Mouse (Mus musculus) liver, embryonic 16.5 days (tissue): ENCODE results near the gene Amfr. TPM values are rescaled to one million over a fixed set of nuclear protein-coding genes. Genes with fewer than 3 reads are reported as not detected.

Source experiments
- ATAC-seq: fragments of 200-750 bp; cut with Nextera tagmentation; 2 replicates; pipeline ENCODE4 v1.8.0; 2017; ENCODE audit warnings: low read depth, mild to moderate bottlenecking, moderate number of reproducible peaks, moderate library complexity
- H3K27ac ChIP-seq: fragments of 300-500 bp; sonication (generic); 2 replicates; pipeline ENCODE4 v1.5.1; 2014; ENCODE audit warnings: mild to moderate bottlenecking, low read length
- H3K27me3 ChIP-seq: fragments of 300-500 bp; sonication (generic); 2 replicates; pipeline ENCODE4 v1.6.1; 2014; ENCODE audit warnings: low read depth, low read length, mixed read lengths; ENCODE audit not compliant: control insufficient read depth, insufficient read depth
- H3K36me3 ChIP-seq: fragments of 300-500 bp; sonication (generic); 2 replicates; pipeline ENCODE4 v1.6.1; 2014; ENCODE audit warnings: mild to moderate bottlenecking; ENCODE audit not compliant: control insufficient read depth, insufficient read depth
- H3K4me1 ChIP-seq: fragments of 300-500 bp; sonication (generic); 2 replicates; pipeline ENCODE4 v1.6.1; 2014; ENCODE audit warnings: low read depth, low read length, mixed read lengths; ENCODE audit not compliant: control insufficient read depth
- H3K4me2 ChIP-seq: fragments of 300-500 bp; sonication (generic); 2 replicates; pipeline ENCODE4 v1.6.1; 2014; ENCODE audit warnings: low read depth, low read length, mixed read lengths
- H3K4me3 ChIP-seq: fragments of 300-500 bp; sonication (generic); 2 replicates; pipeline ENCODE4 v1.5.1; 2014; ENCODE audit warnings: low read depth, mild to moderate bottlenecking, low read length
- H3K9ac ChIP-seq: fragments of 300-500 bp; sonication (generic); 2 replicates; pipeline ENCODE4 v1.6.1; 2014; ENCODE audit warnings: low read depth, low read length
- H3K9me3 ChIP-seq: fragments of 300-500 bp; sonication (generic); replicated peaks from 2 replicates; pipeline ENCODE4 v1.6.1; 2016; ENCODE audit warnings: low read length; ENCODE audit not compliant: control insufficient read depth
- WGBS: fragments of 180-500 bp; shearing (Covaris S2); extraction: QIAGEN DNeasy Blood & Tissue Kit; methylation state at CpG from one replicate; pipeline ENCODE4 v1.1.7; 2014; ENCODE audit not compliant: insufficient replicate concordance; 5-methylcytosine and 5-hydroxymethylcytosine counted together
- polyA plus RNA-seq: library from polyadenylated mRNA; unstranded; fragments of >200 nt; fragmentation: Nextera tagmentation; extraction: Ambion mirVana; gene quantifications from 2 replicates; pipeline ENCODE4 v1.2.1, GENCODE M21; 2015

The Amfr gene
- polyA plus RNA-seq, 1 experiment from 2014 or later: 38.6 TPM

GRCm38 (mm10) chr8:93998961-93999360 is 13.7 kb downstream of the Amfr start:
- Histone ChIP-seq H3K27me3 (no peaks in the 10 kb centered on the region), H3K4me1 (no peaks in the 10 kb centered on the region), H3K27ac (no peak overlapping the region), H3K36me3 (peaks cover 41% of the 10 kb centered on the region), H3K9ac (no peak overlapping the region), H3K9me3 (no peaks in the 10 kb centered on the region), H3K4me3 (no peak overlapping the region), H3K4me2 (no peak overlapping the region)
- 81% methylated on average over 2 of the region's 2 CpGs for WGBS
- no peak for ATAC-seq

DNA sequence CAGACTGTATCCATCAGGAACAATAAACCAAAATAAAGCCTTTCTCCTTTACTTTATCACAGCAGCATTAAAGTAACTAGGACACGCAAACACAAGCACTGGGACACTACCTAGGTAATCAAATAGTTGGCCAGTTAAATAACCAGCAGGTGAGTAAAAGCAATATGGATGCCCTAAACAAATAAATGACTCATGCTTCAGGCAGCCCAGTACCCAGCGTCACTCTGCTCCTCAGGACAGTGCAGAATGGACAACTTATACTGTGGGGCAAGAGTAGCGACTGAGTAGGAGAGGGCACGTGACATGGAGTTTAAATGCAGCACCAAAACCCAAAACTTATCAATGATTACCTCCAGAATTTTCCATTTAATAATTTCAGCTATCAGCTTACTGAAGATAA is 22.9 kb downstream of the Amfr start:
- Histone ChIP-seq H3K9me3 (no peaks in the 10 kb centered on the region), H3K36me3 (peaks cover 31% of the 10 kb centered on the region), H3K4me3 (no peak overlapping the region), H3K27ac (no peak overlapping the region), H3K4me1 (no peaks in the 10 kb centered on the region), H3K4me2 (no peak overlapping the region), H3K27me3 (no peaks in the 10 kb centered on the region), H3K9ac (no peak overlapping the region)
- WGBS: 87% methylated on average over 4 of the region's 4 CpGs
- ATAC-seq: 0 out of 2 replicates have a peak, but pooled peaks have one; percentile 43

DNA sequence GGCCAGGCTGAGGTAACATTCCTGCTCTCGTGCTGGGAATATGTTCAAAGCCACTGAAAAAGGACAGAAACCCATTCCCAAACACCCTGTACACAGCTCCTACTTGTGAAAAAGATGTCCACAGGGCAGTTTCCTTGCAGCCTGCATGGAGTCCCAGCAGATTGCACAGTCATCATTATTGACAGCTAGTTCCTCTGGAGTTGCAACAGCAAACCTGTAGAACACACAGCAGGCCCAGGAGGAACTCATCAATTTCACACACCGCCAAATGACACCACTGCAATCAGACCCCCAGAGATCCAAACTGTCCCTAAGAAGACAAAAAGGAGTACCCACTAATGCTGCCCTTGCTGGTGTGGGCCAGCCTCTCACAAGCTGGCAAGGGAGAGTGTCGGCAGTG is 27.9 kb downstream of the Amfr start:
- Histone ChIP-seq H3K4me2 (no peak overlapping the region), H3K9ac (no peak overlapping the region), H3K27ac (no peak overlapping the region), H3K9me3 (no peaks in the 10 kb centered on the region), H3K36me3 (peaks cover 64% of the 10 kb centered on the region), H3K4me1 (no peaks in the 10 kb centered on the region), H3K27me3 (no peaks in the 10 kb centered on the region), H3K4me3 (no peak overlapping the region)
- 81% methylated on average over 3 of the region's 3 CpGs for WGBS
- no peak for ATAC-seq

DNA sequence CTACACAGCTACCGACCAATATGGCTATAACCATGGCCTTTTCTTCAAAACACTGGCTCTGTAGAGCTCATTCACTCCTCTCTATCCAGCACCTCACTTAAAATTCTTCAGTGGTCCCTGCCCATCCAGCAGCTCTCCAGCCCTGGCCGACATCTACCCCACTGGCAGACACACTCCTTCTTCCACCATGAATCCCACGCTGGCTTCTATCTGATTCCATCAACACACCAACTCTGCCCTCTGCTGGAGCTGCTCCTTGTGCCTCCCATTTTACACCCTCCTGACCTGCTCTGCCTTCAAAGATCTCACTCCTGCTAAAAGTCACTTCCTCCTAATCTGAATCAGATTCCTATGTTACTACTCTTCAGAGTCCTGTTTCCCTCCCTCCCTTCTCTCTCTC is 28.8 kb downstream of the Amfr start:
- no peaks in the 10 kb centered on the region for H3K4me1 ChIP-seq
- no peak overlapping the region for H3K4me3 ChIP-seq
- H3K4me2 ChIP-seq: no peak overlapping the region
- WGBS: 83% methylated on average over 3 of the region's 3 CpGs
- peaks cover 69% of the 10 kb centered on the region for H3K36me3 ChIP-seq
- no peaks in the 10 kb centered on the region for H3K27me3 ChIP-seq
- no peak for ATAC-seq
- H3K27ac ChIP-seq: no peak overlapping the region
- H3K9ac ChIP-seq: no peak overlapping the region
- no peaks in the 10 kb centered on the region for H3K9me3 ChIP-seq

GRCm38 (mm10) chr8:93981679-93982215 is 30.9 kb downstream of the Amfr start:
- Histone ChIP-seq H3K27me3 (no peaks in the 10 kb centered on the region), H3K4me3 (no peak overlapping the region), H3K4me1 (no peaks in the 10 kb centered on the region), H3K9ac (no peak overlapping the region), H3K9me3 (no peaks in the 10 kb centered on the region), H3K27ac (no peak overlapping the region), H3K4me2 (no peak overlapping the region), H3K36me3 (peaks cover 76% of the 10 kb centered on the region)
- 91% methylated on average over 5 of the region's 5 CpGs for WGBS
- ATAC-seq: no peak

DNA sequence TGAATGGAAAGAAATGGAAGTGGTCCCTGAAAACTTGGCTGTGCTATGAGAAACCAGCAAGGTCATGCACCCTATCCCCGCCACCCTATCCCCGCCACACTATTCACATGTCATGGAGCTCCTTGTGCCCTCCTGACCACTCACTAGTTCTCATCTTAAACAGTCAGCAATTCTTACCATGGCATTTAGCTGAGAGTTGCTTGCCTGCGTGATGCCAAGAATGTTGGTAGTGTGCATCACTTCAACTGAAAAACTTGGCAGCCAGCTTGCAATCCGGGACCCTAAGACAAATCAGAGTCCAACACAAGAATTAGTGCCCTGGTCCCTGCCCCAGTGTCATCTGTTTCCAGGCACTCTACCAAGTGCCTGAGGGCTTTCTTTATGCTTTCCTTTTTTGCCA is 32.5 kb downstream of the Amfr start:
- no peak for ATAC-seq
- WGBS: 85% methylated on average over 4 of the region's 4 CpGs

GRCm38 (mm10) chr8:93976446-93977211 is 36.0 kb downstream of the Amfr start:
- H3K36me3 ChIP-seq: peaks cover 82% of the 10 kb centered on the region
- no peak for ATAC-seq
- WGBS: 82% methylated on average over 6 of the region's 6 CpGs

More for the DNA sequence above, 32.5 kb downstream of the Amfr start:
- H3K4me1 ChIP-seq: no peaks in the 10 kb centered on the region; the same call in 1 of the 2 replicates
- no peaks in the 10 kb centered on the region for H3K27me3 ChIP-seq
- H3K4me3 ChIP-seq: no peak overlapping the region
- H3K9ac ChIP-seq: no peak overlapping the region
- no peaks in the 10 kb centered on the region for H3K9me3 ChIP-seq
- no peak overlapping the region for H3K27ac ChIP-seq
- no peak overlapping the region for H3K4me2 ChIP-seq
- H3K36me3 ChIP-seq: peaks cover 81% of the 10 kb centered on the region

DNA sequence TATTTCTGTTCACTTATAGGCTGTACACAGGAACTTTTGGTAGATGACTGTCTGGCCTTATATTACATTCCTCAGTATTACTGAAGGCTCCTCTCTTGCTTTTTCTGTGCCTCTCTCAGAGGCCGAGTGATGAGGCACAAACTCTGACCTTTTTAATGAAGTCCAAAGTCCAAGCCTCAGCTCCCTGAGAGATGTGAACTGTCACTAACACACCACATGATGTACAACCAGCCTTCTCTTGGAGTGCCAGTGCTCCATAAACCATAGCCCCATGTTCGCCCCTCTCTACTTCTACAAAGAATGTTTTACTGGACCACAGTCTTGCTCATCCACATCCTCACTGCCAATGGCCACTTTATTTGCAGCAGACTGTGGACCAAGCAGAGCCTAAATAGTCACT is 37.3 kb downstream of the Amfr start:
- Histone ChIP-seq H3K27me3 (no peaks in the 10 kb centered on the region), H3K4me2 (no peak overlapping the region), H3K36me3 (peaks cover 75% of the 10 kb centered on the region), H3K27ac (peak overlapping the region; percentile 44), H3K4me1 (no peaks in the 10 kb centered on the region; the same call in 1 of the 2 replicates), H3K9ac (no peak overlapping the region), H3K4me3 (no peak overlapping the region), H3K9me3 (no peaks in the 10 kb centered on the region)
- 77% methylated on average over 2 of the region's 2 CpGs for WGBS
- no peak for ATAC-seq

More at GRCm38 (mm10) chr8:93976446-93977211, 36.0 kb downstream of the Amfr start:
- H3K9me3 ChIP-seq: no peaks in the 10 kb centered on the region
- no peak overlapping the region for H3K4me2 ChIP-seq
- no peaks in the 10 kb centered on the region for H3K27me3 ChIP-seq
- H3K9ac ChIP-seq: no peak overlapping the region
- no peaks in the 10 kb centered on the region; the same call in 1 of the 2 replicates for H3K4me1 ChIP-seq
- H3K27ac ChIP-seq: no peak overlapping the region
- H3K4me3 ChIP-seq: no peak overlapping the region

- Histone ChIP-seq H3K9me3 (no peaks in the 10 kb centered on the region), H3K4me3 (no peak overlapping the region), H3K4me2 (no peak overlapping the region), H3K4me1 (no peaks in the 10 kb centered on the region; the same call in 1 of the 2 replicates), H3K27ac (peak overlapping the region; percentile 68), H3K36me3 (peaks cover 70% of the 10 kb centered on the region), H3K9ac (no peak overlapping the region), H3K27me3 (no peaks in the 10 kb centered on the region)
- WGBS: 85% methylated on average over 11 of the region's 11 CpGs
- peak; percentile 83 for ATAC-seq
These were observed 37.9 kb downstream of the Amfr start for GRCm38 (mm10) chr8:93974602-93975186.
